Comparison of ENCODE assay signal across 19 mouse cellular contexts in genomic region chr7:34805042-34805441, GRCm38 (mm10). TPM values are rescaled to one million over a fixed set of nuclear protein-coding genes. Genes with fewer than 3 reads are reported as not detected.
DNase-seq lines count a peak whose midpoint lies in the region; ATAC-seq lines count a peak whose summit lies in the region.
"Had no signal": no experiment of that assay in that cellular context is flagged by ENCODE, and none has a peak within 500 bp of the region (broad histone marks: within the 10 kb centered on the region; RNA-seq: fewer than 3 reads in every experiment).

No protein-coding gene starts in this region.

- no peak for DNase-seq in neural tube, embryonic 10.5 days (ENCODE audit: extremely low spot score, low spot score)
- peak; percentile 13 to 57 for DNase-seq in kidney, adult 8-10 months
- DNase-seq in kidney, postnatal 25 days, result peak; percentile 9 to 52
- DNase-seq in cerebellum, postnatal 4 days (ENCODE audit: low spot score in 2 of 2), result no peak
- DNase-seq: cerebellum, adult 2 months; heart, postnatal 4 days; liver, embryonic 13.5 days; lung, postnatal 14 days; right cerebral cortex, postnatal 25 days; thymus, postnatal 36 days had no signal

- peaks cover 53% of the 10 kb centered on the region for H3K4me1 ChIP-seq in neural tube, embryonic 12.5 days
- 0 out of 2 replicates have a peak, but pooled peaks cover under 1% of the 10 kb centered on the region for H3K4me1 ChIP-seq in intestine, embryonic 15.5 days (replicated peaks)
- H3K4me1 ChIP-seq: liver, embryonic 13.5 days had no signal

- no peak overlapping the region for H3K27ac ChIP-seq in neural tube, embryonic 12.5 days
- H3K27ac ChIP-seq in intestine, embryonic 15.5 days, result no peak overlapping the region
- H3K27ac ChIP-seq: liver, embryonic 13.5 days had no signal

- 0 out of 2 replicates have a peak overlapping the region, but pooled peaks have one; percentile 19 for H3K4me2 ChIP-seq in neural tube, embryonic 12.5 days (replicated peaks)
- H3K4me2 ChIP-seq in intestine, embryonic 15.5 days (replicated peaks), result no peak overlapping the region
- H3K4me2 ChIP-seq: liver, embryonic 13.5 days had no signal

- no peak overlapping the region for H3K9ac ChIP-seq in neural tube, embryonic 12.5 days
- H3K9ac ChIP-seq in intestine, embryonic 15.5 days, result no peak overlapping the region
- H3K9ac ChIP-seq: liver, embryonic 13.5 days had no signal

- WGBS in neural tube, embryonic 12.5 days, result 80% methylated on average over 2 of the region's 2 CpGs
- WGBS in intestine, embryonic 15.5 days, result 67% methylated on average over 2 of the region's 2 CpGs

- ATAC-seq in neural tube, embryonic 12.5 days (ENCODE audit: low FRiP score, low read depth), result no peak
- peak; percentile 68; the same call in 1 of the 2 replicates for ATAC-seq in intestine, embryonic 15.5 days
- no peak for ATAC-seq in megakaryocyte, adult 5-6 weeks (ENCODE audit: poor library complexity, severe bottlenecking)
- ATAC-seq: forebrain, embryonic 16.5 days had no signal

- H3K27me3 ChIP-seq in neural tube, embryonic 12.5 days (replicated peaks), result peaks cover 21% of the 10 kb centered on the region
- peaks cover 7% of the 10 kb centered on the region for H3K27me3 ChIP-seq in intestine, embryonic 15.5 days (replicated peaks)

- no peaks in the 10 kb centered on the region for H3K9me3 ChIP-seq in neural tube, embryonic 12.5 days
- no peaks in the 10 kb centered on the region for H3K9me3 ChIP-seq in intestine, embryonic 15.5 days
- H3K9me3 ChIP-seq: liver, embryonic 13.5 days had no signal

- no peaks in the 10 kb centered on the region for H3K36me3 ChIP-seq in neural tube, embryonic 12.5 days
- no peaks in the 10 kb centered on the region for H3K36me3 ChIP-seq in intestine, embryonic 15.5 days
- H3K36me3 ChIP-seq: G1E; liver, embryonic 13.5 days had no signal

- no peak overlapping the region for H3K4me3 ChIP-seq in neural tube, embryonic 12.5 days
- H3K4me3 ChIP-seq in intestine, embryonic 15.5 days (replicated peaks), result no peak overlapping the region
- H3K4me3 ChIP-seq: liver, embryonic 13.5 days had no signal

RNA-seq across cellular contexts. Expression of gene Chst8, which starts 7.5 kb away (rescaled TPM):
- 33.8 and 42.4 TPM in 2 replicates for polyA plus RNA-seq in neural tube, embryonic 12.5 days (2016; fragmentation: Nextera tagmentation; extraction: Ambion mirVana)
- 3.0 and 3.2 TPM in 2 replicates for polyA plus RNA-seq in intestine, embryonic 15.5 days (2015; fragmentation: Nextera tagmentation; extraction: Ambion mirVana)
- total RNA-seq in megakaryocyte, adult 5-6 weeks (2015), result not detected in 2 replicates
- not detected in 2 replicates for total RNA-seq in megakaryocyte, adult 5-6 weeks (2017)
- total RNA-seq: common myeloid progenitor, adult 5-6 weeks; granulocyte monocyte progenitor cell, adult 5-6 weeks; megakaryocyte-erythroid progenitor cell, adult 5-6 weeks had no signal
- polyA plus RNA-seq: G1E; testis, adult 2 months had no signal

Comparison
In these comparisons a context has a peak if more than half of its experiments do, and no peak if none do; other contexts are left out.
1. DNase-seq: peak in kidney, adult 8-10 months (2 of 2) and kidney, postnatal 25 days (2 of 2); none in neural tube, embryonic 10.5 days (single experiment) and cerebellum, postnatal 4 days (0 of 2).